Mouse (Mus musculus): Measurements from ENCODE around the gene Usp22.
"Not testable (repeated sequence)": the region's sequence is repeated elsewhere in the genome, so short reads cannot be mapped to it uniquely, and the experiment has no call there.

Usp22 gene

GRCm38 (mm10) chr11:61190776-61191175 lies 15.9 kb upstream of the Usp22 start:
- no peak for DNase-seq (ENCODE audit: low spot score in 2 of 2)

DNA sequence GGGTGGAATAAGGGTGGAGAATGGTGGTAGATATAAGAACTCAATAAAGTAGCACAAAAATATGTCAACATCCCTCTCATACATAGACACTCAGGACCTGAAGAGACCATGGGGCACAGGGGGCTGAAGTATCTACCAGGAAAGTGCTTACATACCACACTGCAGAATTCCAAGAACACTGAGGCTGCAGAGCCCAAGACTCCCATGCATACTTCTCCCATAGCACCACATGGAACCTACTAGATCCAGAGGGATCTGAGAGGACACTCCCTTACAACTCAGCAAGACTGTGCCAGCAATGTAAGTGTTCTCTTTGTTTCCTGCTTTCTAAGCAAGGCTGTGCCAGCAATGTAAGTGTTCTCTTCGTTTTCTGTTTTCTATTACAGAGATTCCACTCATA lies 9.0 kb upstream of the Usp22 start:
- no peak for DNase-seq (ENCODE audit: low spot score in 2 of 2)

DNA sequence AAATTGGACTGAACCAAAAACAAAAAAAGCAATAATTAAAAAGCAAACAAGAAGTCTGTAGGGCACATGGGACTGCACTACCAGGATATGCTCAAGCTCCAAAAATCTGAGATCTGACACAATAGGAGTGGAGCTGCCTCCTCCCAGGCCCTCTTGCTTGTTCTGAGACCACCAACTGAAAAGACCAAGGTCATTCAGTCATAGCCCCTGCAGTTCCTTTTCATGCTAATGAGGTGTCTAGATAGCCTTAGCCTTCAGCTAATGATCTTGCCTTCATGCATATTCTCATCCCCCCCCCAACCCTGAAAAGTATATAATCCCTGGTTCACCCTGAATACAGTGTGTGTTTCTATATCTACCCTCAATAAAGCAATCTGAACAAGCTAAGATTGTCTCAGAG lies 6.8 kb upstream of the Usp22 start:
- no peak for DNase-seq (ENCODE audit: low spot score in 2 of 2)

DNA sequence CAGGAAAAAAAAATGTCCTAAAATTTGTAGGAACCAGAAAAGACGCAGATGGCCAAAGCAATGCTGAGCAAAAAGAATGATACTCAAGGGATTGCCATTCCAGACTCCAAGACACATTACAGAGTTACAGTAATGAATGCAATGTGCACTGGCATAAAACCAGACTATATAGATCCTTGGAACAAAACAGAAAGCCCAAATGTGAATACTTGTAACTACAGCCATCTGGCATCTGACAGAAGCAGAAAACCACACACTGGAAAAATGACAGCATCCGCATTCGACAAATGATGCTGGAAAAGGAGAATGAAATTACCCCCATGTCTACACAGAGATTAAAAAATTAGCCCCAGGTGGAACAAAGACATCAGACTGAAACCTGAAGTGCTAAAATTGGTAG lies 5.5 kb upstream of the Usp22 start:
- DNase-seq (ENCODE audit: low spot score in 2 of 2) = no peak

GRCm38 (mm10) chr11:61176321-61176720 lies 1.5 kb upstream of the Usp22 start:
- DNase-seq (ENCODE audit: low spot score in 2 of 2) = no peak

- no peak for DNase-seq (ENCODE audit: low spot score in 2 of 2)
These were observed 923 bp upstream of the Usp22 start for GRCm38 (mm10) chr11:61175778-61176177.

DNA sequence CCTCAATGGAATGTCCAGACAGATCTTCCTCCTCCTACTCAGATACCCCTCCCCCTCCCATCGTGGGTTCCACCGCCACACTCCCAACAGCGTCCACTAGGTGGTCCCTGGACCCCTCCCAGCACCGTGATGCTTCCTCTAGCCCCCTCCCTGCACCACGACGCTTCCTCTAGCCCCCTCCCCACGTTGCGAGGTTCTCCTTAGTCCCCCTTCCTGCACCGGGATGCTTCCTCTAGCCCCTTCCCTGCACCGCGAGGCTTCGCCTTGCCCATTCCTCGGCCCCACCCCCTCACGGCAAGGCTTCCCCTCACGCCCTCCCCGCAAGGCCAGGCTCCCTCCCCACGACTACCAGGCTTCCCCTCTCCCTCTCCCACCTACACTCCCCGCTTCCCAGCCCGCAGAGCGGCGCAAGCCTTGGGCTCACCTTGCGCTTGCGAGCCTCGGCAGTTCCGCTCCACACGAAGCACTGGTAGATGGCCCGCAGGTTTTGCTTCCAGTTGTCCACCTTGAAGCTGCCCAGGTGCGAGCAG lies 499 bp downstream of the Usp22 start:
- DNase-seq (ENCODE audit: low spot score in 2 of 2) = peak; percentile 61 to 69

- not testable (repeated sequence) for DNase-seq (ENCODE audit: low spot score in 2 of 2)
These were observed 1.4 kb downstream of the Usp22 start for GRCm38 (mm10) chr11:61173477-61173876.

DNA sequence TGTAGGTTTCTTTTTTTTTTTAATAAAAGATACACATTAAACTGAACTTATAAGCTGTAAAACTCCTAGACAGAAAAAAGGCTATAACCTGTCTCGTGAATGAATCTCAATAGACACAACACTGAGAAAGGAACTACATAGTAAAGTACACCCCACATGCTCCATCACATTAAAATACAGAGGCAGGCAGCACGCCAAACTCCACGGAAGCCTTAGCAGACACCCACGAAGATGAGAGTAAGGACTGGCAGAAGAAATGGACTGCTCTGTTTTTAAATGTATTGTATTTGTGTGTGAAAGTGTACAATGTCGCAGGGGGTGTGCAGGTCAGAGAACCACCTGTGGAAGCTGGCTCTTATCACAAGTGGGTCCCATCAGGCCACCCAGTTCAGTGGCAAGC lies 4.7 kb downstream of the Usp22 start:
- no peak for DNase-seq (ENCODE audit: low spot score in 2 of 2)

GRCm38 (mm10) chr11:61164881-61165280 lies 10.0 kb downstream of the Usp22 start:
- DNase-seq (ENCODE audit: low spot score in 2 of 2) = no peak

DNA sequence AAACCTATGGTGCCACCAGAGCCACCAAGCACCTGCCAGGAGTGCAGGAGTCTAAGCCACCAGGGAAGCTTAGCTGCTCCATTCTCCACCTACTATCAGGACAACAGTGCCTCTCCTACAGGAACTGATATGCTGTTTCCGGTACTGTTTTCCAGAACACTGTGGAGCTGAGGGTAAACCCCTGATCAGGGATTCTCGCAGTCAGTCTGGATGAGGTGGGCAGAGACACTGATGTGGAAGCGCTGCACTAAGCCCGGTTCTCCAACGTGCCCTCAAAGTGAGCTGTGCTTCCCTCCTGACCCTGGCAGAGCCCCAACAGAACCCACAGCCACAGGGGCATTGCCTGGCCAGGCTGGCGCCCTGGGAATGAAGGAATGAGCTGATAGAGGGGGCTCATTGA lies 10.5 kb downstream of the Usp22 start:
- DNase-seq (ENCODE audit: low spot score in 2 of 2) = no peak

DNA sequence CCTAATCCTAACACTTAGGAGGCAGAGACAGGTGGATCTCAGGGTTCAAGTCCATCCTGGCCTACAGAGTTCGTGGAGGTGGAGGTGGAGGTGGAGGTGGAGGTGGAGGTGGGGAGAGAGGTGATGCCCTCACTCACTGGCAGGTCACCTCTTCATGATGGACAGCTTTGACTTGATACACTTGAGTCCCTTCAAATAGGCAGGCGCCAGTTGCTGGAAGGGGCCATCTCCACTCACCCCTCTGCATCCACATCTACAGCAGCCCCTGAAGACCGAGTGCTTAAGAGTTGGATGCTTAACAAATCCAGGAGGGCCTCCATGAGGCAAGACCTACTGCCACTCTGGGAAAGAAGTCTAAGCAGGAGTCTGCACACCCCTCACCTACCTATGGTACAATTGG lies 11.5 kb downstream of the Usp22 start:
- no peak for DNase-seq (ENCODE audit: low spot score in 2 of 2)

DNA sequence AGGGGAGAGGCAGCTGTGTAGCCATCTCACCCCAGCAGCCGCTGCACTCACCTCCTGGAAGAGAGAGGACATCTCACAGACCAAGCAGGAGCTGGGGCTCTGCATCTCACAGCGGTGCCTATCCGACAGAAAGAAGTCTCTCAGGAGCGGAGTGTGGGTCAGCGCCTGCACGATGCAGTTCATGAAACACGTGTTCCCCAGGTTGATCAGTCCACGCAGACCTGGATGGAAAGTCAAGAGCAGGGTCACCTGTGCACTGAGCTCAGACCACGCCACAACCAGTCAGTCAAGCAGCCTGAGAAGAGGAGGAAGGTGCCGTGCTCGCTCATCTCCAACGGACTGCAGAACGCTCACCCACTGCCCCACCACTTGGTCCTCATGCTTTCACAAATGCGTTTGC lies 12.1 kb downstream of the Usp22 start:
- no peak for DNase-seq (ENCODE audit: low spot score in 2 of 2)

- DNase-seq (ENCODE audit: low spot score in 2 of 2) = no peak
These were observed 13.7 kb downstream of the Usp22 start for GRCm38 (mm10) chr11:61161121-61161520.

DNA sequence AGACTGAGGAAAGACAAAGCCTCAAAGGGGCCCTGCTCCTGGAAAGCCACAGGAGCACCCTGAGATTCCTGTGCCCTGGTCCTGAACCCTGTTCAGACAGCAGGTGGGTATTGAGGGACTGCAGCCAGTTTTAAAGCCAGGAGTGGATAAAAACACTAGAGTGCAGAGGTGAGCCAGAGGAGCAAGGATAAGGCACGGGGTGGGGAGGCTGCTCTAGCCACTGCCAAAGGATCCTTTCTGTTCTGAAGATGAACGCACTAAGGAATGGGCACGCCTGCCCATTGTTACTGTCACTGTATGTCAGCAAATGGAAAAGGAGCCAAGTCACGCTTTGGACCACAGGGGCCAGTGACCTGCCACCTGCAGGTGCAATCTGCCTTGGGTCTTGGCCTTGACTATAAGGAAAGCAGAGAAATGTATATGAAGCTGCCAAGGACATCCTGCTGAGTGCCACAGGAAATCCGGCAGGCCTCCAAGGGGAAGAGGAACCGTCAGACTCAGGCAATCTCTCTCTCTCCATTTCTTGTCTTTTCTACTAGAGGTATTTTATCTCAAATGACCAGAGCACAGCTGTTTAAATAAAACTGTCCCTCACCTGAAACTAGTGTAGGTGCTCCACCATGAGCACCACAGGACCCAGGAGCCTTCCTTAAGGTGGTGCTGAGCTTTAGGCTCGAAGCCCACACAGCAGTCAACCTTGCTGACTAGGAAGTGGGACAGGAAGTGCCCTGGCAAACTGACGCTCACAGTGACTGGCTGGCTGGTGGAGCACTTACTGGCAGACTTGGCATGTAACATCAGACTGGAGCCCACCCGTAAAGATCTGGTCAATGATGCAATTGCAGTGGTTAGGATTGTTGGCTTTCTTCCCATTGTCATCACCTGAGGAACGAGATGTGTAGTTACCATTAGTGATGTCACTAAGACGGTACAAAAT lies 14.8 kb downstream of the Usp22 start:
- no peak for DNase-seq (ENCODE audit: low spot score in 2 of 2)

GRCm38 (mm10) chr11:61158141-61158540 lies 16.7 kb downstream of the Usp22 start:
- DNase-seq (ENCODE audit: low spot score in 2 of 2) = no peak

- no peak for DNase-seq (ENCODE audit: low spot score in 2 of 2)
These were observed 19.1 kb downstream of the Usp22 start for GRCm38 (mm10) chr11:61155727-61156126.

GRCm38 (mm10) chr11:61150233-61151001 lies 24.4 kb downstream of the Usp22 start:
- no peak for DNase-seq (ENCODE audit: low spot score in 2 of 2)

DNA sequence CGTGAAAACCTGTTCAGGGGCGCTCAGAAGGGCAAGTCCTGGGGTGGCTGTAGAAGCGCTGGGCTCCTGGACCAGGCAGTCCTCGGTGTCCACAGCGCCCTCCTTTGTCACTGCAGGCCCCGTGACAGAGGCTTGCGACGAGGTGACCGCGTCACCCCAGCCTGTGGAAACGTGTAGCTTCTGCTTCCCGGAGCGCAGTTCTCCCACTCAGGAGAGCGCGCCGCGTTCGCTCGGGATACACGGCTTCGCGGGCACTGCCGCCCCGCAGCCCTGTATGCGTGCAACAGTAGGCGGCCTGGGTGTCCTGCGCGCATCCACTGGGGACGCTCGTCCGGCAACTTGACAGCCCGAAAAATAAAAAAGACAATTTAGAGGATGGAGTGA lies 27.6 kb downstream of the Usp22 start:
- peak in 1 of 2 experiments; percentile 33 for DNase-seq (ENCODE audit: low spot score in 2 of 2)

GRCm38 (mm10) chr11:61146645-61147299 lies 28.1 kb downstream of the Usp22 start:
- DNase-seq (ENCODE audit: low spot score in 2 of 2) = no peak

GRCm38 (mm10) chr11:61145551-61145950 lies 29.3 kb downstream of the Usp22 start:
- DNase-seq (ENCODE audit: low spot score in 2 of 2) = no peak
